Mouse (Mus musculus) ES-Bruce4 (cell line): ENCODE results near the gene AI464131. TPM values are rescaled to one million over a fixed set of nuclear protein-coding genes. Genes with fewer than 3 reads are reported as not detected.

Source experiments
- H3K27ac ChIP-seq: 2 replicates; pipeline ENCODE4 v1.5.1; 2012; ENCODE audit warnings: low read length, inconsistent platforms; ENCODE audit not compliant: insufficient read depth
- H3K27me3 ChIP-seq: 2 replicates; pipeline ENCODE4 v1.6.1; 2012; ENCODE audit warnings: mild to moderate bottlenecking, low read length, inconsistent platforms; ENCODE audit not compliant: control insufficient read depth, poor library complexity, insufficient read depth, severe bottlenecking
- H3K36me3 ChIP-seq: 2 replicates; pipeline ENCODE4 v1.6.1; 2012; ENCODE audit warnings: inconsistent platforms, mild to moderate bottlenecking, low read length, moderate library complexity; ENCODE audit not compliant: control insufficient read depth, poor library complexity, insufficient read depth, severe bottlenecking
- H3K4me1 ChIP-seq: one replicate; pipeline ENCODE4 v1.8.1; 2011; ENCODE audit warnings: low read length; ENCODE audit not compliant: control insufficient read depth, insufficient read depth
- H3K4me3 ChIP-seq: 2 replicates; pipeline ENCODE4 v1.5.1; 2011; ENCODE audit warnings: low read depth, mild to moderate bottlenecking, low read length
- H3K9ac ChIP-seq: 2 replicates; pipeline ENCODE4 v1.6.1; 2012; ENCODE audit warnings: low read depth, mild to moderate bottlenecking, inconsistent platforms; ENCODE audit not compliant: poor library complexity, severe bottlenecking
- H3K9me3 ChIP-seq: replicated peaks from 2 replicates; pipeline ENCODE4 v1.6.1; 2012; ENCODE audit warnings: mild to moderate bottlenecking, low read length, inconsistent platforms; ENCODE audit not compliant: control insufficient read depth, poor library complexity, insufficient read depth, severe bottlenecking
- CTCF ChIP-seq: IDR thresholded peaks from one replicate; pipeline ENCODE4 v1.8.1; 2011; ENCODE audit warnings: low read depth, low read length
- EP300 ChIP-seq: IDR thresholded peaks from 2 replicates; pipeline ENCODE4 v1.6.1; 2011; ENCODE audit warnings: low read depth, low read length; ENCODE audit not compliant: insufficient read depth
- POLR2A ChIP-seq: IDR thresholded peaks from one replicate; pipeline ENCODE4 v1.8.1; 2011; ENCODE audit warnings: low read length; ENCODE audit not compliant: insufficient read depth
- polyA plus RNA-seq: library from polyadenylated mRNA; stranded (reverse); fragments of >200 nt; gene quantifications from 2 replicates; pipeline ENCODE4 v1.2.4, GENCODE M21; 2011; ENCODE audit warnings: low read depth; ENCODE audit not compliant: missing spikeins, insufficient read depth, insufficient read length

AI464131 gene
- polyA plus RNA-seq, 1 experiment = 3.9 TPM

DNA sequence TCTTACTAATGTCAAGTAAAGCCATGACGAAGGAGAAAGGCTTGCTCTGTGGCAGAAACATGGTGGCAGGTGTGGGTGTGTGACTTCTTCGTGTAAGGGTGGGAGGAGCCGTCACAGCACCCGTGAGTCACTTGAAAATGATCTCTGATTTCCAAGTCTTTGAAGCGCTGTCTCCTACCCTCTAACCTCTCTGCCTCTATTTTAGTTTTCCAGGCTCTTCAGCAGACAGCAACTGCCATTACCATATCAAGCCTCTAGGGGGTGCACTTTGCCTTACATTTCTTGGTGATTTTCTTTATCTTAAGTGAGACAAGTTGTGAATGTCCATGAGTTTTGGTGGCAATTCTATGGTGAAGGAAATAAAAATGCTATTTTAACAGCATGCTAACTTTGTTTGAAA lies 19.9 kb upstream of the AI464131 start:
- Histone ChIP-seq H3K4me3 (no peak overlapping the region), H3K27me3 (no peaks in the 10 kb centered on the region), H3K9me3 (no peaks in the 10 kb centered on the region), H3K4me1 (no peaks in the 10 kb centered on the region), H3K9ac (no peak overlapping the region), H3K36me3 (no peaks in the 10 kb centered on the region), H3K27ac (no peak overlapping the region)
- TF ChIP-seq CTCF = no peak
- no peak for TF ChIP-seq EP300
- no peak for TF ChIP-seq POLR2A

DNA sequence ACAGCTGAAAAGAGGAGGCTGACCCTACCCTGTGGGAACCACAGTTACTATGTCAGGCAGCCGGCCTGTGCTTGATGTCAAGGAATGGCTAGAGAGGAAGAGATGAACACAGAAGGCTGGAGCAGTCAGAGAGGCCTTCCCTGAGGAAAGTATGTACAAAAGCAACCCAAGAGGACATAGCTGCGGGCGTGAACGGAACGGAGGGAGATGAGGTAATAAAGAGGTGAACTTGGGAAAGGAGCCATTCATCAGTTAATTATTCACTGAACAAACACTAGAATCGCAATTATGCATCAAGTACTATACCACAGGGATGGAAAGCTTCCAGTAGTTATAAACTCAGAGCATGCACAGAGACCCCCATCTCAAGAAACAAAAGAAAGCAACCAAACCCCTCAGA lies 19.3 kb upstream of the AI464131 start:
- H3K4me1 ChIP-seq = no peaks in the 10 kb centered on the region
- no peak overlapping the region for H3K27ac ChIP-seq
- no peaks in the 10 kb centered on the region for H3K9me3 ChIP-seq
- H3K27me3 ChIP-seq = no peaks in the 10 kb centered on the region
- TF ChIP-seq POLR2A = no peak
- TF ChIP-seq CTCF = no peak
- no peak for TF ChIP-seq EP300
- no peak overlapping the region for H3K9ac ChIP-seq
- H3K36me3 ChIP-seq = no peaks in the 10 kb centered on the region
- H3K4me3 ChIP-seq = no peak overlapping the region

DNA sequence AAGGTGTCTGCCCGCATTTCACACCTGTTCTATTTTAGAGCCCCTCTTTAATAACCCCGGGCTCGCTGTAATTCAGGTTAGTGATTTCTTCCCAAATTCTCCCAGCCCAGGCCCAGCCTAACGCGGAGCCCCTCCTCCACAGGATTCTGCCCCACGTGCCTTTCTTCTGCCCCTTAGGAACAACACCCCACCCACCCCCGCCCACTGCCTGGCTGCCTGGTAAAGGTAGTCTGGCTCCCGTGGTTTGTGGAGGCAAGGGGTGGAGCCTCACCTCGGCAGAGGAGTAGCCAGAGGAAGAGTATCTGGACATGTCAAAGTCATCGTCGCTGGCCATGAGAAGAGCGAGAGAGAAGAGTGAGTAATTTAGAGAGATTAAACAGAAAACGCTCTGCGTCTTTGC lies 17.8 kb upstream of the AI464131 start:
- TF ChIP-seq CTCF = no peak
- no peak for TF ChIP-seq EP300
- no peak for TF ChIP-seq POLR2A
- H3K9ac ChIP-seq = no peak overlapping the region
- H3K27me3 ChIP-seq = no peaks in the 10 kb centered on the region
- no peaks in the 10 kb centered on the region for H3K9me3 ChIP-seq
- no peaks in the 10 kb centered on the region for H3K4me1 ChIP-seq
- H3K27ac ChIP-seq = no peak overlapping the region
- H3K4me3 ChIP-seq = no peak overlapping the region
- no peaks in the 10 kb centered on the region for H3K36me3 ChIP-seq

DNA sequence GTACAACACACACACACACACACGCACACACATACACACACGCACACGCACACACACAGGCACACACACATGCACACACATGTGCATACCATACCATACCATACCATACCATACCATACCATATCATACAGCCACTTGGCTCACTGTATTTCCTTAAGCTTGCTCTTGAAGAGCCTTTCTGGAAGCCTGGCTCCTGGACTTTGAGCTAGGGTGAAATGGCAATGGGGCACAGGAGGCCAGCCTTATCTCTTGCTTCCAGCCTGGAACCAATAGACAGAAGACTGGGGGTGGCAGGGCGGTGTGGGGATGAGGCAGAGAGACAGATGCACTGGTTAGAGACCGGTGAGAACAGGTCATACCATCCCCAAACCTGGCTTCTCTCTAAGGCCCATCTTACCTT lies 16.3 kb upstream of the AI464131 start:
- Histone ChIP-seq H3K36me3 (no peaks in the 10 kb centered on the region), H3K27ac (no peak overlapping the region), H3K4me1 (no peaks in the 10 kb centered on the region), H3K9me3 (no peaks in the 10 kb centered on the region), H3K4me3 (no peak overlapping the region), H3K27me3 (no peaks in the 10 kb centered on the region), H3K9ac (no peak overlapping the region)
- TF ChIP-seq POLR2A = no peak
- TF ChIP-seq EP300 = no peak
- TF ChIP-seq CTCF = no peak

DNA sequence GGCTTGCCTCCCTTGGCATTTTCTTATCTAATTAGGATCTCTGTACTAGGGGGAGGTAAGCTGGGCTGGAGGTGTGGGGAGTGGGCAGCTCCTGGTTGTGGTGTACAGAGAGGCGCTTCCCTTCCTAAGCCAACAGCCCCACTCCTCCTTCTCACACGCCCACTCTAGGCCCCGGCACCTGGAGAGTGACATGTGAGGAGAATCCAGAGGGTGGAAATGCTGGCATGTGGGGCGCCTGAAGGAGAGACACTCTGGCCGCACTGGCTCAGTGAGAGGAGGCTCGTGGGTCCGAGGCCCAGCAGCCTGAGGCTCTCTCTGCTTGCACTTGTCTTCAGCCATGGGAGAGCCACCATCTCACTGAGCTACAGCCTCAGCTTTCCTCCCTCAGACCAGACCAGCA lies 15.5 kb upstream of the AI464131 start:
- TF ChIP-seq CTCF = no peak
- TF ChIP-seq POLR2A = no peak
- TF ChIP-seq EP300 = no peak
- no peak overlapping the region for H3K27ac ChIP-seq

DNA sequence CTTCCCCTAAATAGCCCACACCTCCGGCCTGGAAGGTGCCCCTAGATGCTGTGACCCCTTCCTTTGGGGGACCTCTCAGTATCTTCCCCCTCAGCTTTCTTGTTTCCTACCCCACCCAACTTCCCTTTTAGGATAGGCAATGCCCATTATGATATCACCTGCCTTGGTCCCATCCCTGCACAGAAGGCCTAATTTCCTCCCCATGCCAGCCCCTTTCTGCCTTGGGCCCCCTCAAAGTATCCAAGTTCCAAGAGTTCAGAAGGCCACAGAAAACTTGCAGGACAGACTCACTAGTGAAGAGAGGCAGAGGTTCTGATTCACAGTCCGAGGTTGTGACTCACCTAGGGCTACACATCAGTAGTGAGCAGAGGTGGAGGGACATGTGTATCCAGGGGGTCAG lies 14.4 kb upstream of the AI464131 start, which contains the start of gene 1110017D15Rik:
Gene 1110017D15Rik (minus strand): TSS at position 101 of the 400 bp plus-strand sequence.
- Histone ChIP-seq H3K9ac (no peak within 1 kb of the TSS), H3K4me1 (no peaks in the 10 kb centered on the region), H3K27me3 (no peaks in the 10 kb centered on the region), H3K27ac (no peak within 1 kb of the TSS), H3K36me3 (no peaks in the 10 kb centered on the region), H3K4me3 (no peak within 1 kb of the TSS), H3K9me3 (no peaks in the 10 kb centered on the region)
- no peak for TF ChIP-seq POLR2A

More for the DNA sequence above, 15.5 kb upstream of the AI464131 start:
- Histone ChIP-seq H3K4me3 (no peak overlapping the region), H3K4me1 (no peaks in the 10 kb centered on the region), H3K36me3 (no peaks in the 10 kb centered on the region), H3K9ac (no peak overlapping the region), H3K9me3 (no peaks in the 10 kb centered on the region), H3K27me3 (no peaks in the 10 kb centered on the region)
